Mouse (Mus musculus): ENCODE results near the gene Ubxn1. TPM values are rescaled to one million over a fixed set of nuclear protein-coding genes. Genes with fewer than 3 reads are reported as not detected.
"Not testable (repeated sequence)": the region's sequence is repeated elsewhere in the genome, so short reads cannot be mapped to it uniquely, and the experiment has no call there.

Gene Ubxn1
- total RNA-seq, 1 experiment: 220 TPM

DNA sequence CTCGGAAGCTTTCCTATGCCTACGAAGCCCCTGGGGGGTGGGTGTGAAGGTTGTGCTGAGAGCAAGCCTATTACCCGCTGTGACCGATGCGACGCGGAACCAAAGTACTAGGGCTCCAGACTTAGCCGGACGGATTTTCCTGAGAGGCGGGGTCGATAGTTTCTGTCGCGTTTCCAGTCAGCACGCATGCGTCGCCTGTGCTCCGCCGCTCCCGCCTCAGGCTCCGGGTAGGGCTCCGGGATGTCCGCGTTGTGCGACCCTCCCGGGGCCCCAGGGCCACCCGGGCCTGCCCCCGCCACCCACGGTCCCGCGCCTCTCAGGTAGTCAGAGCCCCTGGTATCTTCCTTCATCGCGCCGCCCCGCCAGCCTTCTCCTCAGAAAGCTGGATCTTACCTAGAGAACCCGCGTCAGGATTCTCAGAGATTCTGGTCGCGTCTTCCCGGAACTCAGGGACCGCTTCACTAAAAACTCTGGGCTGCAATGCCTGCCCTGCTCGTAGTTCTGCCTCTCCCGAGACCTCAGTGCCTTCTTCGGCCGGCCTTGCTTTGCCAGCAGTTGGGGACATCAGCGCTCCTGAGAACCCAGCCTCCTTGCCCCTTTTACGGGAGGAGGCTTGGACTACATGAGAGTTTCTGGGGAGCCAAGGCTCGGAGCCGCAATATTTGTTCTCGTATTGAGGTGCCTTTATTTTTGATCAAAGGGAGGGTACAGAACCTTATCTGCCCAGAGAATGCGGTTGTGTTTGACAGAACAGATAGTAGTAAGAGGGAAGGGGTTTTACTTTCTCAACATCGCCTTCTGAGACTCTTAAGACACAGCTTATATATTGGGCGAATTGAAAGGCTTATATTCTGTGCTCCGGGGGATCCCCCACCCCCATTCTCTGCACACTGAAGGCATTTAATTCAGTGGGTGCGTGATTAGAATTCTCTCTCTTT is 21.8 kb downstream of the Ubxn1 start, which contains the start of gene Ints5:
Gene Ints5 (plus strand): TSS at position 177 of the 938 bp plus-strand sequence.
- no peaks in the 10 kb centered on the region for H3K9me3 ChIP-seq (ENCODE audit: control insufficient read depth, insufficient read depth, low read depth, low read length)
- TF ChIP-seq ZNF384 (IDR thresholded peaks at IDR 0.05; ENCODE audit: low read depth, low read length): no peak
- no peak for TF ChIP-seq MAFK (IDR thresholded peaks at IDR 0.05; ENCODE audit: insufficient read depth, low read depth, low read length)
- peak; percentile 84 for TF ChIP-seq HCFC1 (IDR thresholded peaks at IDR 0.05; ENCODE audit: borderline replicate concordance, insufficient read depth, low read length)
- H3K4me1 ChIP-seq (ENCODE audit: control insufficient read depth in 2 of 2, insufficient read depth in 2 of 2, low read length in 2 of 2, poor library complexity in 1 of 2): peaks cover 2 to 4% of the 10 kb centered on the region in 2 experiments; a peak in 2 of 4 replicates
- H3K9ac ChIP-seq (ENCODE audit: insufficient read depth, low read depth, low read length, poor library complexity, severe bottlenecking): peak within 1 kb of the TSS; percentile 98
- peak within 1 kb of the TSS; percentile 73 for H3K27ac ChIP-seq (ENCODE audit: insufficient read depth, low read depth, low read length, poor library complexity, severe bottlenecking)
- in situ Hi-C loops (cut with MboI; ENCODE audit: low sequenced_read_pairs in 2 of 2, unreplicated experiment in 2 of 2): no loop called here
- H3K4me3 ChIP-seq (ENCODE audit: insufficient read depth in 1 of 2, low read depth in 1 of 2, low read length in 2 of 2, poor library complexity in 1 of 2, severe bottlenecking in 1 of 2): peak within 1 kb of the TSS; percentile 91 to 94
- H3K36me3 ChIP-seq (ENCODE audit: control insufficient read depth, insufficient read depth, low read length, poor library complexity, severe bottlenecking): peaks cover 34% of the 10 kb centered on the region
- peak; percentile 91 for DNase-seq (ENCODE audit: low read depth, low spot score)

DNA sequence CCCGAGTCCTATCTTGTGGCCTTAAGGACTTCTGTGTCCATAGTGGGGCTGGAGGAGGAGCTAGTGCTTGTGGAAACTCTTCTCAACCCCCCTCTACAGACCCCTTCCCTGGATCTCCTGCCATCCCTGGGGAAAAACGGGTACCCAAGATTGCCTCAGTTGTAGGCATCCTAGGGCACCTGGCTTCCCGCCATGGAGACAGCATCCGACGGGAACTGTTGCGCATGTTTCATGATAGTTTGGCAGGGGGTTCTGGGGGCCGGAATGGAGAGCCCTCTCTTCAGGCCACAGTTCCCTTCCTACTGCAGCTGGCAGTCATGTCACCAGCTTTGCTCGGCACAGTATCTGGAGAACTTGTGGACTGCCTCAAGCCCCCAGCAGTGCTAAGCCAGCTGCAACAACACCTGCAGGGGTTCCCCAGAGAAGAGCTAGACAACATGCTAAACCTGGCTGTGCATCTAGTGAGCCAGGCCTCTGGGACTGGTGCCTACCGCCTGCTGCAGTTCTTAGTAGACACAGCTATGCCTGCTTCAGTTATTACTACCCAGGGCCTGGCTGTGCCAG is 24.2 kb downstream of the Ubxn1 start:
- H3K4me1 ChIP-seq (ENCODE audit: control insufficient read depth in 2 of 2, insufficient read depth in 2 of 2, low read length in 2 of 2, poor library complexity in 1 of 2): peaks cover 2 to 4% of the 10 kb centered on the region in 2 experiments; a peak in 2 of 4 replicates
- H3K4me3 ChIP-seq (ENCODE audit: insufficient read depth in 1 of 2, low read depth in 1 of 2, low read length in 2 of 2, poor library complexity in 1 of 2, severe bottlenecking in 1 of 2): no peak overlapping the region
- in situ Hi-C loops (cut with MboI; ENCODE audit: low sequenced_read_pairs in 2 of 2, unreplicated experiment in 2 of 2): no loop called here
- no peak for DNase-seq (ENCODE audit: low read depth, low spot score)
- TF ChIP-seq CHD2 (IDR thresholded peaks at IDR 0.05; ENCODE audit: low read depth, low read length) (no peak), MAFK (IDR thresholded peaks at IDR 0.05; ENCODE audit: insufficient read depth, low read depth, low read length) (no peak), ZC3H11A (IDR thresholded peaks at IDR 0.05; ENCODE audit: borderline replicate concordance, low read depth, low read length) (no peak), ZNF384 (IDR thresholded peaks at IDR 0.05; ENCODE audit: low read depth, low read length) (no peak), HCFC1 (IDR thresholded peaks at IDR 0.05; ENCODE audit: borderline replicate concordance, insufficient read depth, low read length) (no peak)
- no peak overlapping the region for H3K27ac ChIP-seq (ENCODE audit: insufficient read depth, low read depth, low read length, poor library complexity, severe bottlenecking)
- no peaks in the 10 kb centered on the region for H3K9me3 ChIP-seq (ENCODE audit: control insufficient read depth, insufficient read depth, low read depth, low read length)
- H3K36me3 ChIP-seq (ENCODE audit: control insufficient read depth, insufficient read depth, low read length, poor library complexity, severe bottlenecking): peaks cover 27% of the 10 kb centered on the region
- 0 out of 2 replicates have a peak overlapping the region, but pooled peaks have one; percentile 75 for H3K9ac ChIP-seq (ENCODE audit: insufficient read depth, low read depth, low read length, poor library complexity, severe bottlenecking)

- Histone ChIP-seq H3K9ac (ENCODE audit: insufficient read depth, low read depth, low read length, poor library complexity, severe bottlenecking) (peak overlapping the region; percentile 75; the same call in 1 of the 2 replicates), H3K36me3 (ENCODE audit: control insufficient read depth, insufficient read depth, low read length, poor library complexity, severe bottlenecking) (peaks cover 21% of the 10 kb centered on the region)
- H3K4me3 ChIP-seq (ENCODE audit: insufficient read depth in 1 of 2, low read depth in 1 of 2, low read length in 2 of 2, poor library complexity in 1 of 2, severe bottlenecking in 1 of 2); H3K4me1 ChIP-seq (ENCODE audit: control insufficient read depth in 2 of 2, insufficient read depth in 2 of 2, low read length in 2 of 2, poor library complexity in 1 of 2); H3K9me3 ChIP-seq (ENCODE audit: control insufficient read depth, insufficient read depth, low read depth, low read length); DNase-seq (ENCODE audit: low read depth, low spot score); in situ Hi-C loops (cut with MboI; ENCODE audit: low sequenced_read_pairs in 2 of 2, unreplicated experiment in 2 of 2); H3K27ac ChIP-seq (ENCODE audit: insufficient read depth, low read depth, low read length, poor library complexity, severe bottlenecking): not testable (repeated sequence)
These were observed 24.9 kb downstream of the Ubxn1 start for GRCm38 (mm10) chr19:8896231-8896630.

DNA sequence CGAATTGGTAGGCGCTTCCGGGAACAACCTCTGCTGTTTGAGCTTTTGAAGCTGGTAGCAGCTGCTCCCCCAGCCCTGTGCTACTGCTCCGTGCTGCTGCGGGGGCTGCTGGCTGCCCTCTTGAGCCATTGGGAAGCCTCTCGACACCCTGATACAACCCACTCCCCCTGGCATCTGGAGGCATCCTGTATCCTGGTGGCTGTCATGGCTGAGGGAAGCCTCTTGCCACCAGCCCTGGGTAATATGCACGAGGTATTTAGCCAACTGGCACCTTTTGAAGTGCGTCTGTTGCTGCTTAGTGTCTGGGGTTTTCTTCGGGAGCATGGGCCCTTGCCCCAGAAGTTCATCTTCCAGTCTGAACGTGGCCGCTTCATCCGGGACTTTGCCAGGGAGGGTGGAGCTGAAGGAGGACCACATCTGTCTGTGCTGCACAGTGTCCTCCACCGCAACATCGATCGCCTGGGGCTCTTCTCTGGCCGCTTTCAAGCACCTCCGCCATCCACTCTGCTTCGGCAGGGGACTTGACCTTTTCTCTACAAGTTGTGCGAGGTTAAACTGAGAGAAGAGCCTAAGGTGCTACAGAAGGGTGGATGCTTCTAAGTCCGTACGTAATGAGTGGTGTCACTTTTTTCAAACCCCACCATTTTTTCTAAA is 26.0 kb downstream of the Ubxn1 start:
- H3K4me3 ChIP-seq (ENCODE audit: insufficient read depth in 1 of 2, low read depth in 1 of 2, low read length in 2 of 2, poor library complexity in 1 of 2, severe bottlenecking in 1 of 2): peak overlapping the region; percentile 31 to 100
- peak overlapping the region; percentile 71 for H3K27ac ChIP-seq (ENCODE audit: insufficient read depth, low read depth, low read length, poor library complexity, severe bottlenecking)
- H3K36me3 ChIP-seq (ENCODE audit: control insufficient read depth, insufficient read depth, low read length, poor library complexity, severe bottlenecking): peaks cover 20% of the 10 kb centered on the region
- H3K9ac ChIP-seq (ENCODE audit: insufficient read depth, low read depth, low read length, poor library complexity, severe bottlenecking): peak overlapping the region; percentile 75
- in situ Hi-C loops (cut with MboI; ENCODE audit: low sequenced_read_pairs in 2 of 2, unreplicated experiment in 2 of 2); DNase-seq (ENCODE audit: low read depth, low spot score); H3K4me1 ChIP-seq (ENCODE audit: control insufficient read depth in 2 of 2, insufficient read depth in 2 of 2, low read length in 2 of 2, poor library complexity in 1 of 2); H3K9me3 ChIP-seq (ENCODE audit: control insufficient read depth, insufficient read depth, low read depth, low read length): not testable (repeated sequence)

Data from ES-E14 (cell line).